Mouse (Mus musculus) liver, embryonic 11.5 days (tissue): ENCODE results near the gene Olfr1263. TPM values are rescaled to one million over a fixed set of nuclear protein-coding genes. Genes with fewer than 3 reads are reported as not detected.

Experiments
- ATAC-seq: fragments of 200-750 bp; cut with Nextera tagmentation; replicated peaks from 2 replicates; pipeline ENCODE4 v1.8.0; 2017; ENCODE audit warnings: moderate number of reproducible peaks, mild to moderate bottlenecking, moderate TSS enrichment, moderate library complexity; ENCODE audit not compliant: low FRiP score
- DNase-seq: peaks from one replicate; pipeline ENCODE4 v3.0.0-alpha.2; 2017; ENCODE audit warnings: low spot score
- H3K27ac ChIP-seq: fragments of 300-500 bp; sonication (generic); 2 replicates; pipeline ENCODE4 v1.5.1; 2014; ENCODE audit warnings: mild to moderate bottlenecking, low read depth, low read length, control low read depth
- H3K27me3 ChIP-seq: fragments of 300-500 bp; sonication (generic); replicated peaks from 2 replicates; pipeline ENCODE4 v1.6.1; 2014; ENCODE audit warnings: low read length, mixed read lengths; ENCODE audit not compliant: control insufficient read depth, insufficient read depth
- H3K36me3 ChIP-seq: fragments of 300-500 bp; sonication (generic); 2 replicates; pipeline ENCODE4 v1.6.1; 2014; ENCODE audit warnings: mild to moderate bottlenecking, low read length, moderate library complexity, mixed read lengths; ENCODE audit not compliant: control insufficient read depth, insufficient read depth
- H3K4me1 ChIP-seq: fragments of 300-500 bp; sonication (generic); replicated peaks from 2 replicates; pipeline ENCODE4 v1.6.1; 2014; ENCODE audit warnings: low read length, mixed read lengths; ENCODE audit not compliant: control insufficient read depth, insufficient read depth
- H3K4me2 ChIP-seq: fragments of 300-500 bp; sonication (generic); 2 replicates; pipeline ENCODE4 v1.6.1; 2014; ENCODE audit warnings: mild to moderate bottlenecking, control low read depth, moderate library complexity
- H3K4me3 ChIP-seq: fragments of 300-500 bp; sonication (generic); 2 replicates; pipeline ENCODE4 v1.5.1; 2014; ENCODE audit warnings: low read depth, low read length, control low read depth
- H3K9ac ChIP-seq: fragments of 300-500 bp; sonication (generic); 2 replicates; pipeline ENCODE4 v1.6.1; 2014; ENCODE audit warnings: low read depth, low read length, control low read depth
- H3K9me3 ChIP-seq: fragments of 300-500 bp; sonication (generic); 2 replicates; pipeline ENCODE4 v1.6.1; 2016; ENCODE audit warnings: low read length, inconsistent platforms, mixed read lengths; ENCODE audit not compliant: control insufficient read depth
- WGBS: fragments of 180-500 bp; shearing (Covaris S2); extraction: QIAGEN DNeasy Blood & Tissue Kit; methylation state at CpG from one replicate; pipeline ENCODE4 v1.1.7; 2014; 5-methylcytosine and 5-hydroxymethylcytosine counted together
- polyA plus RNA-seq: library from polyadenylated mRNA; unstranded; fragments of >200 nt; fragmentation: Nextera tagmentation; extraction: Ambion mirVana; gene quantifications from 2 replicates; pipeline ENCODE4 v1.2.1, GENCODE M21; 2014

Olfr1263 gene
- polyA plus RNA-seq, result not detected in 2 replicates

DNA sequence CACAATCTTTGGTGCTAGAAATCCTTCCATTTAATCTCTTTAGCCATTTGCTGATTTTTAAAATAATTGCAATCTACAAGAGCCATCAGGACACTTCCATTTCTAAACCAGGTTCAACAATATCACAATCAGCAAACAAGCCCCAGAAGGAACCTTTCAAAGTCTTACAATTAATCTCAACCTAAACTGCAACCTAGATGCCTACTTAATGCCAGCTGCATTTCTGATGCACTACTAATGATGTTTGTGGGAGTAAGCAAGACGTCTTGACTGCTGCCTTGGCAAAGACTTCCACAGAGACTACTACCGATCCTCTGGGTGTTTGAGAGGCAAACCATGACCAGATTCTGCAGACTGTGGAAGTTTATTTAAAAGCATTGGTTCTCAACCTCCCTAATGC lies at the start of gene Olfr1263:
Gene Olfr1263, plus strand, starts transcription at position 301 of the 400 bp plus-strand sequence.
- Histone ChIP-seq H3K9me3 (no peaks in the 10 kb centered on the region), H3K4me2 (no peak within 1 kb of the TSS), H3K4me3 (no peak within 1 kb of the TSS), H3K27ac (no peak within 1 kb of the TSS), H3K36me3 (no peaks in the 10 kb centered on the region), H3K27me3 (no peaks in the 10 kb centered on the region), H3K9ac (no peak within 1 kb of the TSS), H3K4me1 (no peaks in the 10 kb centered on the region)
- 71% methylated on average over 2 of the region's 2 CpGs for WGBS
- ATAC-seq, result no peak
- no peak for DNase-seq

DNA sequence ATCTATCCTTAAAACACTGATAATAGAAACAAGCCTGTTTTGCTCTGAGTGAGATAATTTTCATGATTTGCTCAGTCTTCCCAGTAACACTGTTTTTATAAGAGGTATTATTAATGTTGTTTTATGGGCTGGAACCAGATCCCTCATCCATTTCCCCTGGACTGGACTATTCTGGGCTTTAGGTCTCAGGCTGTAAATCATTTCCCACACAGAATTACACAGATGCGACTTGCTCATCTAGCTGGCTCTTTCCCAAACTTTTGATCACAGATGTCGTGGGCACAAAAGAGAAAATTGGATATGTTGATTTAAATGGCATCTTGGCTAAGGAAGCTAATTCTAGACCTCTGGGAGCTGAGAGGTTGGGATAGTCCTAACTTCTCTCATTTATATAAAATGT lies 37.7 kb upstream of the Olfr1263 start, which contains the start of gene Olfr1260:
Gene Olfr1260, plus strand, starts transcription at position 157 of the 400 bp plus-strand sequence.
- H3K4me1 ChIP-seq, result no peaks in the 10 kb centered on the region
- H3K4me2 ChIP-seq, result no peak within 1 kb of the TSS
- no peak within 1 kb of the TSS for H3K9ac ChIP-seq
- H3K27me3 ChIP-seq, result no peaks in the 10 kb centered on the region
- H3K27ac ChIP-seq, result no peak within 1 kb of the TSS
- DNase-seq, result no peak
- WGBS, result 64% methylated on average over 2 of the region's 2 CpGs
- no peak within 1 kb of the TSS for H3K4me3 ChIP-seq
- no peak for ATAC-seq
- no peaks in the 10 kb centered on the region for H3K9me3 ChIP-seq
- no peaks in the 10 kb centered on the region for H3K36me3 ChIP-seq

DNA sequence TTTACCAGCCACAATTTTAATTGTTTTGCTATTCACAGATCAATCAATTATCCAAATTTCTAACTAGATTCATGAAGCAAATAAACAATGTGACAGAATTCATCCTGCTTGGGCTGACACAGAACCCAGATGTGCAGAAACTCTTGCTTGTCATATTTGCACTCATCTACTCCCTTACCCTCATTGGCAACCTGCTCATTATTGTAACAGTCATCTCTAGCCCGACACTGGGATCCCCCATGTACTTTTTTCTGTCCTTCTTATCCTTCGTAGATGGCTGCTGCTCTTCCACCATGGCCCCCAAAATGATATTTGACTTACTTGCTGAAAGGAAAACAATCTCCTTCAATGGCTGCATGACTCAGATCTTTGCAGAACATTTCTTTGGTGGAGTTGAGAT lies 34.2 kb upstream of the Olfr1263 start:
- Histone ChIP-seq H3K27me3 (no peaks in the 10 kb centered on the region), H3K4me3 (no peak overlapping the region), H3K27ac (no peak overlapping the region), H3K9ac (no peak overlapping the region), H3K9me3 (no peaks in the 10 kb centered on the region), H3K4me1 (no peaks in the 10 kb centered on the region), H3K36me3 (no peaks in the 10 kb centered on the region), H3K4me2 (no peak overlapping the region)
- ATAC-seq (no peak), DNase-seq (no peak)
- WGBS, result 75% methylated on average over 2 of the region's 2 CpGs

DNA sequence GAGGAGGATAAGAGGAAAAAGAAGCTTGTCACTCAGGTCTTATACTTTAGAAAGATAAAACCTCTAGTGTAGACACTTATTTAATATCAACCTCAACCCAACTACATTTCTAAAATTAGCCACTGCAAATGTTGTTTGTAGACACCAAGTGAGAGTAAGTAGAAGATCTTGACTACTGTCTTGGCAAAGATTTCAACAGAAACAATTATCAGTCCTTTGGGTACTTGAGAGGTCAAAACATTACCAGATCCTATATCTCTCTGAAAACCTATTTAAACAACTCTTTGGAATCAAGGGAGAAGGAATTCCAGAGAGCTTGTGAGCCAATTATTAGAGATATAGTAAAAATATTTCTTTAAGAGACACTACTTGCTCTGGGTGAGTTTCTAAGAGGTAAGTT lies 21.0 kb upstream of the Olfr1263 start, which contains the start of gene Olfr1261:
Gene Olfr1261, plus strand, starts transcription at position 301 of the 400 bp plus-strand sequence.
- DNase-seq (no peak), ATAC-seq (no peak)
- Histone ChIP-seq H3K27ac (no peak within 1 kb of the TSS), H3K36me3 (no peaks in the 10 kb centered on the region), H3K27me3 (no peaks in the 10 kb centered on the region), H3K9ac (no peak within 1 kb of the TSS), H3K9me3 (no peaks in the 10 kb centered on the region), H3K4me3 (no peak within 1 kb of the TSS), H3K4me2 (no peak within 1 kb of the TSS), H3K4me1 (no peaks in the 10 kb centered on the region)

DNA sequence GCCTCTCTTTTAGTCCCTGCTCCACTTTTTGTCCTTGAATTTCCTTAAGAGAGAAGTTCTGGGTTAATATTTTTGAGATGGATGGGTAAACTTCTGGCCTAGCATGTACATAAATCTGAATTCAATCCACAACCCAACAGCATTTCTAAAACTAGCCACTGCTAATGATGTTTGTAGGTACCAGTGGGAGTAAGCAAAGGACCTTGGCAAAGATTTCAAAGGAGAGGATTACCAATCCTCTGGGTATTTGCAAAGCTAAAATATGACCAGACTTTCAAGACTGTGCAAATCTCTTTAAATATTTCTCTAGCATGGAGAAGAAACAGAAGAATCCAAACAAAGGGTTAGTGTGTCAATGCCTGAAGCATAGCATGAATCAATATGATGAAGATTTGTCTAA lies 12.1 kb upstream of the Olfr1263 start, which contains the start of gene Olfr1262:
Gene Olfr1262, plus strand, starts transcription at position 301 of the 400 bp plus-strand sequence.
- Histone ChIP-seq H3K4me3 (no peak within 1 kb of the TSS), H3K36me3 (no peaks in the 10 kb centered on the region), H3K27ac (no peak within 1 kb of the TSS), H3K4me2 (no peak within 1 kb of the TSS), H3K27me3 (no peaks in the 10 kb centered on the region), H3K9me3 (no peaks in the 10 kb centered on the region), H3K4me1 (no peaks in the 10 kb centered on the region), H3K9ac (no peak within 1 kb of the TSS)
- DNase-seq (no peak), ATAC-seq (no peak)

DNA sequence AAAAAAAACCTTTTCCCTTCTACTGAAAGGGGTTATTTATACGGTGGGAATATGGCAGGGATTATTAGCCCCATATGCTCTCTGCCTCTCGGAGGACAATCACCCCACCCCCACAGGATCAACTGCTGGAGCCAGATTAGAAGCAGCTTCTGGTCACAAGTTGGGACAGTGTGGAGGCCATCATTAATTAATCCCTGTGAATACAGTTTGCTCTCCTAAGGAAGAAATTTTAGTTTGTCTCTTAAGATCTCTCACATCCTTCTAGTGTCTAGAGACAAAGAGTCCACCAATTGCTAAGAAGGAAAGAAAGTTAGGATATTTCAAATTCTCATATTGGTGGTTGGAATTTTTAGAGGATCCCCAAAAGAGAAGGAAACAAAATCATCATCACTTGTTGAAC lies 13.5 kb downstream of the Olfr1263 start, which contains the start of gene Olfr1264:
Gene Olfr1264, minus strand, starts transcription at position 101 of the 400 bp plus-strand sequence.
- ATAC-seq, result no peak
- WGBS, result 78% methylated on average over 2 of the region's 2 CpGs

DNA sequence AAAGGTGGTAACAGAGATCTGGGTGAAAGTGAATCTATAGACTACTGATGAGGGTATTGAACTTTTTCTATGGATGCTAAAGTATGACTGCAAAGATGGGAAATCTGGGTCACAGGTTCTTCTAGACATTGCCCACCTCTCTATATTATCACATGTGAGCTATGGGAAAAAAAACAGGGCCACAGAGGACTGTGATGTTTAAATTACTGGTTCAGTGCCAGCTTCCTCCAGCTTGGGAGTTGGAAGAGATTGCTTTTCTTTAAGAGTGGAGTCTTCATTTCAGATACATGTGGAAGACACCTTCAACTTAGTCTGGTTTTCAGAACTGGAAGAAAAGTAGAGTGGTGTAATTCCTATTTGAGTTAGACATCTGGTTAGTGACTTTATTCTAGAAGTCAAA lies 23.1 kb downstream of the Olfr1263 start, which contains the start of gene Olfr1265:
Gene Olfr1265, plus strand, starts transcription at position 301 of the 400 bp plus-strand sequence.
- H3K9ac ChIP-seq, result no peak within 1 kb of the TSS
- H3K4me3 ChIP-seq, result no peak within 1 kb of the TSS
- no peaks in the 10 kb centered on the region for H3K4me1 ChIP-seq
- H3K27ac ChIP-seq, result no peak within 1 kb of the TSS
- no peaks in the 10 kb centered on the region for H3K36me3 ChIP-seq
- no peaks in the 10 kb centered on the region for H3K9me3 ChIP-seq
- no peak for ATAC-seq
- DNase-seq, result no peak
- H3K27me3 ChIP-seq, result no peaks in the 10 kb centered on the region
- H3K4me2 ChIP-seq, result no peak within 1 kb of the TSS

More for the DNA sequence above, 13.5 kb downstream of the Olfr1263 start, which contains the start of gene Olfr1264:
- Histone ChIP-seq H3K9me3 (no peaks in the 10 kb centered on the region), H3K4me1 (no peaks in the 10 kb centered on the region), H3K27me3 (no peaks in the 10 kb centered on the region), H3K36me3 (no peaks in the 10 kb centered on the region), H3K9ac (no peak within 1 kb of the TSS), H3K27ac (no peak within 1 kb of the TSS), H3K4me3 (no peak within 1 kb of the TSS), H3K4me2 (no peak within 1 kb of the TSS)
- DNase-seq, result no peak

DNA sequence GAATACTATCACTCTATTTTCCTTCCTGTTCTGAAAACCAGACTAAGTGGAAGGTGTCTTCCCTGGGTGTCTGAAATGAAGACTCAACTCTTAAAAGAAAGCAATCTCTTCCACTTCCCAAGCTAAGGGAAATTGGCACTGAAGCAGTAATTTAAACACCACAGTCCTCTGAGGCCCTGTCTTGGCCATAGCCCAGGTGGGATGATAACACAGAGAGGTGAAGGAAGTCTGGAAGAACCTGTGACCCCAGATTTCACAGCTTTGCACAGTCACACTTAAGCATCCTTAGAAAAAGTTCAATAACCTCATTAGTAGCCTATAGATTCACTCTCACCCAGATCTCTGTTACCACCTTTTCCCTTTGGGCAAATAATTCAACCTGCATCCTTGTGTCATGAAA lies 51.6 kb downstream of the Olfr1263 start, which contains the start of gene Olfr140:
Gene Olfr140, minus strand, starts transcription at position 101 of the 400 bp plus-strand sequence.
- Histone ChIP-seq H3K4me1 (no peaks in the 10 kb centered on the region), H3K27me3 (no peaks in the 10 kb centered on the region), H3K36me3 (no peaks in the 10 kb centered on the region), H3K9ac (no peak within 1 kb of the TSS), H3K4me3 (no peak within 1 kb of the TSS), H3K27ac (no peak within 1 kb of the TSS), H3K4me2 (no peak within 1 kb of the TSS), H3K9me3 (no peaks in the 10 kb centered on the region)
- no peak for DNase-seq
- ATAC-seq, result no peak
